Mouse (Mus musculus): ENCODE results near the gene Pip5k1b.
A peak's percentile ranks its signal among the peaks of the same experiment; 100 is the strongest.

Gene Pip5k1b

DNA sequence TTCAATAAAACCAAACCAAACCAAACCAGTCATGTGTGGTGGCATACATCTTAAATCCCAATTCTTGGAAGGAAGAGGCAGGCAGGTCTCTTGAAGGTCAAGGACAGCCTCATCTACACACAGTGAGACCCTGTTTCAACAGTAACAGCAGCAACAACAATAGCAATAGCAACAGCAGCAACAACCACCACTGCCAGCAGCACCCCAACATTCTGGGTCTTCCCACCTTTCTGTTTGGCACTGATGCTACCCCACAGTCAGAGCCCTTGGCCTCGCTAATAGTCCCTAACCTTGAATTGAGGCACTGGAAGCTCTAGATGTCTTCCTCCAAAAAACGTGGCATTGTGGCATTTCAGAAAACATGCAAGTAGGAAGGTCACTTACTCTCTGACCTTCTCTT lies 225.3 kb downstream of the Pip5k1b start:
- DNase-seq = no peak

DNA sequence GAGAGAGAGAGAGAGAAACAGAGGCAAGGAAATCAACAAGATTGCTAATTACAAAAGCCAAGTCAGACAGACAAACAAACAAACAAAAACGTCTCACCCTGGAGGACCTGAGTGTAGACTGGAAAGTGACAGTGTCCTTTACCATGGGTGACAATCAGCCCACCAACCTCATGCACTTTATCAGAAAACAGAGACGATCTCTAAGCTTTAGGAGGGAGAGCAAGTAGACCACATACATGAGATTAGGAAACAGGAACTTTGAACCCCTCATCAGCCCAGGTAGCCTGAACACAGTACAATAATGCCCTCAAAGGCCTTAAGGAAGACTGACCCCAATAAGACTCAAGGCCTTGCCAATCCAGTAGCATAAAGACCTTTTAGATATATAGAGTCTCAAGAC lies 227.8 kb downstream of the Pip5k1b start:
- no peak for DNase-seq

DNA sequence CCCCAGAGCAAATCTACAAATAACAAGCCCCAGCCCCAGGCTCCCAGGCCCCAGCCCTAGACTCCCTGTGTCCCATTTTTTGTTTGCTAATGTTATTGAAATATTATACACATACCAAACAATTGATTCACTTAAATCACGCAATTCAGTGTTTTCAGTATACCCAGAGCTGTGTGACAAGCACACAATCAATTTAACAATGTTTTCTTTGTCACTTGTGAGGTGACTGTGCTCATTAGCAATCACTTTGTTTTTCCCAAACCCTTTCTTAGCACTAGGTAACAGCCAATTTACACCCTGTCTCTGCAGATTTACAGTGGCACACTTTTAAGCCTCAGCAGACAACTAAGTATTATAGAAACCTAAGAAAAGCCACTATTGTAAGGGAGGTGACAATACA lies 228.7 kb downstream of the Pip5k1b start:
- no peak for DNase-seq

- DNase-seq = no peak
Observed at GRCm38 (mm10) chr19:24325692-24326091, 230.0 kb downstream of the Pip5k1b start.

DNA sequence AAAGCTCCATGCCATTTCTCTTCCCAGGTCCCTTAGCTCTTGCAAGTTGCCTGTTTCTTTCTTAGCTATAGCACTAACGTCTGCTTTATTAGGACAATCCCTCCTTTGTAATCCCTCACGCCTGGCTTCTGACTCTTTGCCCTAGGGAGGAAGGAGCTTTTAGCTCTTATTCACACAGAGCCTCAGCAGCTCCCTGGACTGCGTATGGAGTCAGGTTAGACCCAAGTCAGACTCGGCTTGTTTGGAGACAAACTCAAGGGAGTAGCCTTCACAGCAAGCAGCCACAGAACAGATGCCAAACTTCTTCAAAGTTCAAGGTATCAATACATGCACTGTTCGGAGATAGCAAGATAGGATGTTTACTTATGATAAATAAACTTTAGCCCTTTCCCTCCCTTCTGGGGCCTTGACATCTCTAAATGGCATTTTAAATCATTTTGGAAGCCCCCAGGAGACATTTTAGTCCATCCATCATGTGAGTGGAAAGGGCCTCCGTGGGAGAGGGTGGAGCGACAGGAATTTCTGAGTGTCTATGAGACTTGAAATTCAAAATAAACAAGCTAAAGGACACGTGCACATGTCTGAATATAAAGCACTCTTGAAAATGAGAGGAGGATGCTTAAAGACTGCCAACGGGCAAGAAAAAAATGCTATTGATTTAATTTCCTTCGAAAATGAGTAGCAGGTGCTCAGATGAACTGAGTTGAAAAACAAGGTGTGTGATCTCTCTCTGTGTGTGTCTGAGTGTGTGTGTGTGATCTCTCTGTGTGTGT lies 231.6 kb downstream of the Pip5k1b start:
- DNase-seq = no peak

DNA sequence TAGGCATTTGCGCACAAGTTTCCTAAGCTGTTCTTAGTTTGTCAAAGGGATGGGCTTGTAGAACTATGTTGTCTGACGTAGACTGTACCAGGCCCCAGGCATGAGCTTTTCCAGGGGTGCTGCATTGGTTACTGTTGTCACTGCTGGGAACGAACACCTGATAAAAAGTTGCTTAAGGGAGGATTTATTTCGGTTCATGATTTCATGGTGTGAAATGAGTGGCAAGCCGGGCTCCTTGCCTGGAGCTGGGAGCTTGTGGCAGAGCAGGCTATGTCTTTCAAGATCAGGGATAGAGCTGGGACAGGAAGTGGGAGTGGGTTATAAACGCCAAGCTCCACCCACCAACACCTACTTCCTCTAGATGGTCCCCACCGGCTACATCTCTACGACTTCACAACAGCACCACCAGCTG lies 233.8 kb downstream of the Pip5k1b start:
- no peak for DNase-seq

- DNase-seq = no peak
Observed at GRCm38 (mm10) chr19:24321211-24321899, 234.3 kb downstream of the Pip5k1b start.

GRCm38 (mm10) chr19:24318172-24318571 lies 237.5 kb downstream of the Pip5k1b start:
- no peak for DNase-seq

GRCm38 (mm10) chr19:24317731-24318130 lies 237.9 kb downstream of the Pip5k1b start:
- no peak for DNase-seq

GRCm38 (mm10) chr19:24317038-24317591 lies 238.6 kb downstream of the Pip5k1b start:
- peak; percentile 63 to 65 for DNase-seq

- no peak for DNase-seq
Observed at GRCm38 (mm10) chr19:24316060-24316725, 239.5 kb downstream of the Pip5k1b start.

- no peak for DNase-seq
Observed at GRCm38 (mm10) chr19:24315234-24315633, 240.4 kb downstream of the Pip5k1b start.

- DNase-seq = peak; percentile 66 to 77
Observed at GRCm38 (mm10) chr19:24314676-24315075, 241.0 kb downstream of the Pip5k1b start.

DNA sequence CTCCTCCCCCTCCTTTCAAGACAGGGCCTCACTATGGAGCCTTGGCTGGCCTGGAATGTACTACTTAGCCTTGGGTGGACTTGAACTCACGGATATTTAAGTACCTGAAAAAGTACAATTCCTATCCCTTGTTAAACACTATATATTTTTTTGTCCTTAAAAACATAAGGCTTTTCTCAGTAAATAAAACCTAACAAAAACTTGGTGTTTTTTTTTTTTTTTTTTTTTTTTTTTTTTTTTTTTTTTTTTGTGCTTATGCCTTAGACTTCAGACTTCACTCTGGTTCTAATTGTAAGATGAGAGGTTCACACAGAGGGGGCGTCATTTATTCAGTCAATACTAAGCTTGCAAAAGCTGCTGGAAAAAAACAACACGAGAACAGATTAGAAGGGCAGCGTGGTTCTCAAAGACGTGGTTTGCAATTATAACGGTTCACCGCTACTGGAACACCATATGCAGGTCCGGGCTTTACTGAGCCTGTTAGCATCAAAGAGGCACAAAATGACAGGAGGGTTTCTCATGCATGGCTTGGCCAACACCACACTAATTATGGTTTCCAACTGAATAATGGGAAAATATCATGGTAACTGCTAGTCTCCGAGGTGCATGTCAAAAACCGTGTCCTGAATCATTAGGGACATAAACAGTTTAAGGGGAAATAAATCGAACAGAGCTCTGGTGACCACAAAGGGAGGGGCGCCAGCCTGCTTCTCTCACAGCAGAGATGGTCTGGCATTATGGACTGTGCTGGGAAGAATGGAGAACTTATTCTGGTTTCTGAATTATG lies 242.9 kb downstream of the Pip5k1b start:
- DNase-seq = peak; percentile 80 to 84

GRCm38 (mm10) chr19:24312046-24312445 lies 243.6 kb downstream of the Pip5k1b start:
- no peak for DNase-seq

- DNase-seq = peak; percentile 66 to 74
Observed at GRCm38 (mm10) chr19:24308305-24308705, 247.4 kb downstream of the Pip5k1b start.

DNA sequence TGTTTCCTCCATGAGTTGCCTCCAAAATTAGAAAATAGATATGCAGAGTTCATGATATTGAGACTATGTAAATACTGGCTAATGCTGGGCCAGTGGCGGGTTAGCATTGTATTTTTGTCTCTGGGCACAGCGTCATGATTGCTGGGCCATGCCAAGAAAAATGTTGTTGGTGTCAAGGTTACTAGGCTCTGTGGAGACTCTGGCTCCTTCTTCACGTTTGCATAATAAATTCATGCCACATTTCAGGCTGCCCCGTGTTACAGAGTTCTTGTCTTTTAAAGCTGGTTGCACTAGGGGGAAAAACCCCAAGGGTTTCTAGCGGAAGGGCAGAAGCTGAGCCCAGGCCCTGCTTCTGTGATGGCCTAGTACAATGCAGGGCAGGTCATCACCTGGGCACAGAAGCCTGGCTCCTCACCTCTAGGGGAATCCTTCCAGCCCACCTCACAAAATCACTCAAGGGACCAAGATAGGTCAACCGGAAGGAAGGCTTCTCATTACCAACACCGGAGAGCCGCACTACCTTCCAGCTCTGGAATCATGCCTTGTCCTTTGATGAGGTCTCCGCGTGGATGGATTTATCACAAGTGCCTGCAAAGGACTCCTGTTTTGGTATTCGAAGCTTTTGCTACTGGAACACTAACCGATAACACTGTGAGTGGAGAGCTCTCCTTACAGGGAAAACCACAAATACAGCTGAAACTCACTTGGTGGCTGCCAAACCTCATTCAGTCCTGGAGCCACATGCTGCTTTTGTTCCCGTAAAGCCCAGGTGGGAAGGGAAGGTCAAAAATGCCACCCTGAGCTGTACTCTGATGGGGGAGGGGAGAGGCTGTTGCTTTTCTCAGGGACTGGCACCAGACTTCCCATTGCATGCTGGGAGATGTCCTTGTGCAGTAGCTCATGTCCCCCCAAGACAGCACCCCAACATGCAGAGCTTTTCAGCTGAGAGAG lies 248.1 kb downstream of the Pip5k1b start:
- peak in 1 of 2 experiments; percentile 51 for DNase-seq

GRCm38 (mm10) chr19:24306351-24306750 lies 249.3 kb downstream of the Pip5k1b start:
- no peak for DNase-seq

- DNase-seq = no peak
Observed at GRCm38 (mm10) chr19:24302198-24302597, 253.5 kb downstream of the Pip5k1b start.

DNA sequence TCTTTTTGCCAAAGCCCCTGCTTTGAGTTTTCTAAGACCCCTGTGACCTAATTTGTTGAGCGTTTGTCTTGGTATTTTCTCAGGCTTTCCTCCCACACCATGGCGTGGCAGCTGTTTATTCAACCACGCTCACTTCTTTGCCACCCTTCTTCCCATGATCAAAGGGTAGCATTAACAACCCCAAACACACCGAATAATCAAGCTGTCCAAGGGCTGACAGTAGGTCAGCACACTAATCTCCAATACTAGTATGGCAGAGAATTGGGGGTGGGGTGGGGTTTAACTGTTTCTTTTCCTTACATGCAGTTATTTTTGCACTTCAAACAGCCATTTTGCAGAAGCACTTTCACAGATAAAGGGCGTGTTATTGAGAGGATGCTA lies 253.9 kb downstream of the Pip5k1b start:
- no peak for DNase-seq

GRCm38 (mm10) chr19:24300994-24301767 lies 254.5 kb downstream of the Pip5k1b start:
- peak; percentile 92 to 95 for DNase-seq
